Mouse (Mus musculus): Measurements from ENCODE around the gene Brip1. TPM values are rescaled to one million over a fixed set of nuclear protein-coding genes. Genes with fewer than 3 reads are reported as not detected.
"Not testable (repeated sequence)": the region's sequence is repeated elsewhere in the genome, so short reads cannot be mapped to it uniquely, and the experiment has no call there.

Gene Brip1
- polyA plus RNA-seq, 1 experiment from 2014 or later = 7.7 TPM

GRCm38 (mm10) chr11:86205031-86205430, 4.0 kb upstream of the Brip1 start:
- no peak overlapping the region for H3K9ac ChIP-seq (ENCODE audit: low read depth, low read length)
- no peak overlapping the region for H3K27ac ChIP-seq (replicated peaks; ENCODE audit: low read depth, low read length)
- no peaks in the 10 kb centered on the region for H3K4me1 ChIP-seq (ENCODE audit: control insufficient read depth, insufficient read depth, low read length)
- no peak overlapping the region for H3K4me3 ChIP-seq (ENCODE audit: low read depth, low read length)
- no peaks in the 10 kb centered on the region for H3K27me3 ChIP-seq (replicated peaks; ENCODE audit: control insufficient read depth, insufficient read depth, low read length)
- peaks cover 38% of the 10 kb centered on the region for H3K9me3 ChIP-seq (ENCODE audit: control insufficient read depth, low read length)
- peaks cover 76% of the 10 kb centered on the region for H3K36me3 ChIP-seq (ENCODE audit: control insufficient read depth, insufficient read depth, low read length)
- DNase-seq (ENCODE audit: low spot score) (no peak), ATAC-seq (ENCODE audit: low read depth) (no peak)
- H3K4me2 ChIP-seq (ENCODE audit: low read depth, low read length) = no peak overlapping the region
- 95% methylated on average over 5 of the region's 5 CpGs for WGBS

- Histone ChIP-seq H3K27ac (replicated peaks; ENCODE audit: low read depth, low read length) (peak overlapping the region; percentile 93), H3K9me3 (ENCODE audit: control insufficient read depth, low read length) (peaks cover 35% of the 10 kb centered on the region), H3K9ac (ENCODE audit: low read depth, low read length) (peak overlapping the region; percentile 84), H3K4me2 (ENCODE audit: low read depth, low read length) (peak overlapping the region; percentile 68), H3K4me1 (ENCODE audit: control insufficient read depth, insufficient read depth, low read length) (no peaks in the 10 kb centered on the region), H3K36me3 (ENCODE audit: control insufficient read depth, insufficient read depth, low read length) (peaks cover 48% of the 10 kb centered on the region), H3K27me3 (replicated peaks; ENCODE audit: control insufficient read depth, insufficient read depth, low read length) (no peaks in the 10 kb centered on the region), H3K4me3 (ENCODE audit: low read depth, low read length) (peak overlapping the region; percentile 87)
- 47% methylated on average over 16 of the region's 16 CpGs for WGBS
- no peak for ATAC-seq (ENCODE audit: low read depth)
- peak; percentile 6 for DNase-seq (ENCODE audit: low spot score)
Measured at GRCm38 (mm10) chr11:86201901-86202675, 1.1 kb upstream of the Brip1 start.

GRCm38 (mm10) chr11:86200460-86201021, 452 bp downstream of the Brip1 start:
- peak overlapping the region; percentile 87 for H3K4me3 ChIP-seq (ENCODE audit: low read depth, low read length)
- no peaks in the 10 kb centered on the region for H3K4me1 ChIP-seq (ENCODE audit: control insufficient read depth, insufficient read depth, low read length)
- under 1% methylated on average over 19 of the region's 21 CpGs for WGBS
- peaks cover 29% of the 10 kb centered on the region for H3K9me3 ChIP-seq (ENCODE audit: control insufficient read depth, low read length)
- DNase-seq (ENCODE audit: low spot score) (peak; percentile 50), ATAC-seq (ENCODE audit: low read depth) (peak; percentile 74)
- H3K27me3 ChIP-seq (replicated peaks; ENCODE audit: control insufficient read depth, insufficient read depth, low read length) = no peaks in the 10 kb centered on the region
- H3K4me2 ChIP-seq (ENCODE audit: low read depth, low read length) = peak overlapping the region; percentile 68
- H3K9ac ChIP-seq (ENCODE audit: low read depth, low read length) = peak overlapping the region; percentile 72
- H3K36me3 ChIP-seq (ENCODE audit: control insufficient read depth, insufficient read depth, low read length) = peaks cover 32% of the 10 kb centered on the region
- H3K27ac ChIP-seq (replicated peaks; ENCODE audit: low read depth, low read length) = peak overlapping the region; percentile 81

- H3K9me3 ChIP-seq (ENCODE audit: control insufficient read depth, low read length) = peaks cover 21% of the 10 kb centered on the region
- H3K36me3 ChIP-seq (ENCODE audit: control insufficient read depth, insufficient read depth, low read length) = peaks cover 24% of the 10 kb centered on the region
- ATAC-seq (ENCODE audit: low read depth) (no peak), DNase-seq (ENCODE audit: low spot score) (no peak)
- no peaks in the 10 kb centered on the region for H3K4me1 ChIP-seq (ENCODE audit: control insufficient read depth, insufficient read depth, low read length)
- H3K4me2 ChIP-seq (ENCODE audit: low read depth, low read length) = peak overlapping the region; percentile 68
- H3K4me3 ChIP-seq (ENCODE audit: low read depth, low read length) = peak overlapping the region; percentile 87
- 52% methylated on average over 4 of the region's 4 CpGs for WGBS
- no peak overlapping the region for H3K27ac ChIP-seq (replicated peaks; ENCODE audit: low read depth, low read length)
- no peak overlapping the region for H3K9ac ChIP-seq (ENCODE audit: low read depth, low read length)
- no peaks in the 10 kb centered on the region for H3K27me3 ChIP-seq (replicated peaks; ENCODE audit: control insufficient read depth, insufficient read depth, low read length)
Measured at GRCm38 (mm10) chr11:86199733-86200132, 1.3 kb downstream of the Brip1 start.

GRCm38 (mm10) chr11:86185224-86185623, 15.8 kb downstream of the Brip1 start:
- not testable (repeated sequence) for H3K27me3 ChIP-seq (replicated peaks; ENCODE audit: control insufficient read depth, insufficient read depth, low read length); H3K27ac ChIP-seq (replicated peaks; ENCODE audit: low read depth, low read length); DNase-seq (ENCODE audit: low spot score); H3K9ac ChIP-seq (ENCODE audit: low read depth, low read length); ATAC-seq (ENCODE audit: low read depth); H3K4me1 ChIP-seq (ENCODE audit: control insufficient read depth, insufficient read depth, low read length); H3K4me2 ChIP-seq (ENCODE audit: low read depth, low read length); H3K36me3 ChIP-seq (ENCODE audit: control insufficient read depth, insufficient read depth, low read length); H3K4me3 ChIP-seq (ENCODE audit: low read depth, low read length); H3K9me3 ChIP-seq (ENCODE audit: control insufficient read depth, low read length)
- 89% methylated on average over 7 of the region's 7 CpGs for WGBS

- no peak overlapping the region for H3K9ac ChIP-seq (ENCODE audit: low read depth, low read length)
- H3K9me3 ChIP-seq (ENCODE audit: control insufficient read depth, low read length) = no peaks in the 10 kb centered on the region
- WGBS = 58% methylated on average over 3 of the region's 3 CpGs
- H3K4me2 ChIP-seq (ENCODE audit: low read depth, low read length) = no peak overlapping the region
- ATAC-seq (ENCODE audit: low read depth) = no peak
- no peak overlapping the region for H3K27ac ChIP-seq (replicated peaks; ENCODE audit: low read depth, low read length)
- DNase-seq (ENCODE audit: low spot score) = no peak
- H3K4me3 ChIP-seq (ENCODE audit: low read depth, low read length) = no peak overlapping the region
- no peaks in the 10 kb centered on the region for H3K4me1 ChIP-seq (ENCODE audit: control insufficient read depth, insufficient read depth, low read length)
- H3K27me3 ChIP-seq (replicated peaks; ENCODE audit: control insufficient read depth, insufficient read depth, low read length) = no peaks in the 10 kb centered on the region
- H3K36me3 ChIP-seq (ENCODE audit: control insufficient read depth, insufficient read depth, low read length) = no peaks in the 10 kb centered on the region
Measured at GRCm38 (mm10) chr11:86175833-86176232, 25.2 kb downstream of the Brip1 start.

GRCm38 (mm10) chr11:86174173-86174572, 26.8 kb downstream of the Brip1 start:
- no peaks in the 10 kb centered on the region for H3K36me3 ChIP-seq (ENCODE audit: control insufficient read depth, insufficient read depth, low read length)
- no peaks in the 10 kb centered on the region for H3K27me3 ChIP-seq (replicated peaks; ENCODE audit: control insufficient read depth, insufficient read depth, low read length)
- H3K9me3 ChIP-seq (ENCODE audit: control insufficient read depth, low read length) = no peaks in the 10 kb centered on the region
- no peak overlapping the region for H3K27ac ChIP-seq (replicated peaks; ENCODE audit: low read depth, low read length)
- DNase-seq (ENCODE audit: low spot score) (peak; percentile 62), ATAC-seq (ENCODE audit: low read depth) (no peak)
- no peaks in the 10 kb centered on the region for H3K4me1 ChIP-seq (ENCODE audit: control insufficient read depth, insufficient read depth, low read length)
- H3K4me3 ChIP-seq (ENCODE audit: low read depth, low read length) = no peak overlapping the region
- no peak overlapping the region for H3K4me2 ChIP-seq (ENCODE audit: low read depth, low read length)
- 54% methylated on average over 2 of the region's 2 CpGs for WGBS
- H3K9ac ChIP-seq (ENCODE audit: low read depth, low read length) = no peak overlapping the region

- ATAC-seq (ENCODE audit: low read depth) (no peak), DNase-seq (ENCODE audit: low spot score) (no peak)
- 86% methylated on average over 2 of the region's 2 CpGs for WGBS
- Histone ChIP-seq H3K4me2 (ENCODE audit: low read depth, low read length) (no peak overlapping the region), H3K9ac (ENCODE audit: low read depth, low read length) (no peak overlapping the region), H3K27ac (replicated peaks; ENCODE audit: low read depth, low read length) (no peak overlapping the region), H3K4me1 (ENCODE audit: control insufficient read depth, insufficient read depth, low read length) (no peaks in the 10 kb centered on the region), H3K4me3 (ENCODE audit: low read depth, low read length) (no peak overlapping the region), H3K36me3 (ENCODE audit: control insufficient read depth, insufficient read depth, low read length) (no peaks in the 10 kb centered on the region), H3K9me3 (ENCODE audit: control insufficient read depth, low read length) (no peaks in the 10 kb centered on the region), H3K27me3 (replicated peaks; ENCODE audit: control insufficient read depth, insufficient read depth, low read length) (no peaks in the 10 kb centered on the region)
Measured at GRCm38 (mm10) chr11:86170743-86171142, 30.2 kb downstream of the Brip1 start.

GRCm38 (mm10) chr11:86160251-86160650, 40.7 kb downstream of the Brip1 start:
- H3K4me1 ChIP-seq (ENCODE audit: control insufficient read depth, insufficient read depth, low read length) = 0 out of 2 replicates have a peak, but pooled peaks cover 3% of the 10 kb centered on the region
- no peak overlapping the region for H3K4me3 ChIP-seq (ENCODE audit: low read depth, low read length)
- ATAC-seq (ENCODE audit: low read depth) = no peak
- no peak overlapping the region for H3K4me2 ChIP-seq (ENCODE audit: low read depth, low read length)
- no peaks in the 10 kb centered on the region for H3K36me3 ChIP-seq (ENCODE audit: control insufficient read depth, insufficient read depth, low read length)
- 68% methylated on average over 2 of the region's 2 CpGs for WGBS
- H3K27ac ChIP-seq (replicated peaks; ENCODE audit: low read depth, low read length) = no peak overlapping the region
- no peaks in the 10 kb centered on the region for H3K27me3 ChIP-seq (replicated peaks; ENCODE audit: control insufficient read depth, insufficient read depth, low read length)
- no peak overlapping the region for H3K9ac ChIP-seq (ENCODE audit: low read depth, low read length)
- no peaks in the 10 kb centered on the region for H3K9me3 ChIP-seq (ENCODE audit: control insufficient read depth, low read length)
- no peak for DNase-seq (ENCODE audit: low spot score)

Data from embryonic facial prominence, embryonic 14.5 days (tissue).